Mouse (Mus musculus): ENCODE measurements around the gene Gm9268.
"Not testable (repeated sequence)": the region's sequence is repeated elsewhere in the genome, so short reads cannot be mapped to it uniquely, and the experiment has no call there.

Gene Gm9268

DNA sequence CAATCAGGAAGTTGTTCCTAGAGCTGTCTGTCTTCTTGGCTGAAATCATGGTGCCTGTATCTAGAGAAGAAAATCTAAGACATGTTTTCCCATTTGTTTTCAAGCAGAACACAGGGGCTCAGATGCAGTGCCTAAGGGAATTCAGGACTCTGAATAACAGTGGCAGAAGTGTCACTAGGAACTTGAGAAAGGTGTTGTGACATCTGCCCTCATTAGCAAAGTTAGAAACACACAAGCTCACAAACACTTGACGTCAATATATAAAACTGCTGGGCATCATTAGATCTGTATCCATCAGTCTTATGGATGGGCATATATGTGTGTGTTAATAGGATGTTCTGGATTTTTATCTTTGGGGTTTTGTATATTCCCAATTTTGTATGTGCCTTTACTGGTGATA is at the start of gene Gm9268:
Gm9268 (plus strand) TSS at position 301 of the 400 bp plus-strand sequence.
- DNase-seq (ENCODE audit: low spot score) = not testable (repeated sequence)

DNA sequence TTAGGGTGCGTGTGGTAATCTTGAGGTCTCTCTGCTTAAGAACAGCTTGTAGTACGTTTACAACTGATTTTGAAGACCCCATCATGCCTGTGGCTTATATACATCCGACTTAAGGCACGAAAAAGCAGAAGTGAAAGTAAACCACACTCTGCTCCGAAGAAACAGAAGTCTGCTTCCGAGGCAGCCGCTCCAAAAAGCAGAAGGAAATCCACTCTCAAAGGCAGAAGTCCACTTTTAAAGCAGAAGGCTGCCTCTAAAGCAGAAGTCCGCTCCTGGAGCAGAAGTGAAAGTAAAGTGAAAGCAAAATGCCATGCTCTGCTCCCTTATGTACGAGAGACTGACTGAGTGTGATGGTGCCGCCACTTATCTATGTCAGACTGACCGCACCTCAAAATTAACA is 38.5 kb upstream of the Gm9268 start:
- no peak for DNase-seq (ENCODE audit: low spot score)

DNA sequence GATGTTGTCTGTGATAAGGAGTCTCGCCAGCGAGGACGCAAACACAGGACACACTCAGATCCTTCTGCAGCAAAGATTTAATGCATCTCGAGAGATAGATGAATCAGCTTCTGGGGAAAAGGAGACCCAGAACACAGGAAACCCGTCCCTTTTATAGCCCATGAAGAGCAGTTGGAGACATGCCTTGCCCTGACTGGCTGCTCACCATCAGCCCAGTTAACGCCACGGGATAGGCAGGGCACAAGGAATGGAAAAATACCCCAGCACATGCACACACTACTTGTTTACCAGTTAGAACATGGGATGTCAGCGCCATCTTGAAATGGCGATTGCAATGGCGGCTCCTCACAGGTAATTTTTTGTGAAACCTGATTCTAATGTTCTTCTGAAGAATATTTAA is 37.8 kb upstream of the Gm9268 start:
- DNase-seq (ENCODE audit: low spot score) = no peak

DNA sequence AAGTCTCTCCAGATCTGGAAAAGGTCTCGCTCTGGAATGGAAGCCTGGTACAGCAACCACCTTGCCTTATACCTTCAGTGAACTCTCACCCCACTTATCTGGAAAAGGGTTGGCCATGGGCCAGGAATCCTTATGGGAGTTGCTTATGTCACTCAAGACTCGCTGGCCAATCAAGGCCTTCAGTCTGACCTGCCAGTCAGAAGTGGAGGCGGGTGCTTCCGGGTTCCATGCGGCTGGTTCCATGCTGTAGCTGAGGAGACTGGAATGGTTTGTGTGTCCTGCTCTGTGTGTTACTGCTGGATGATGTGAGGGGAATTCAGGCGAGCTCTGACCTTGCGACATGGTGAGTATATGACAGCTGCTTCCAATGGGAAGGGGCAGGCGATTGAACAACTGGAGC is 59.3 kb downstream of the Gm9268 start:
- DNase-seq (ENCODE audit: low spot score) = no peak
